Mouse (Mus musculus): ENCODE data around the gene Msi1.
A peak's percentile ranks its signal among the peaks of the same experiment; 100 is the strongest.

The Msi1 gene

GRCm38 (mm10) chr5:115429359-115430186, at the start of gene Msi1:
Msi1 (plus strand) TSS chr5:115429599.
- Histone ChIP-seq H3K27me3 (ENCODE audit: control insufficient read depth, insufficient read depth, low read length, poor library complexity, severe bottlenecking) (no peaks in the 10 kb centered on the region; the same call in none of the 2 replicates), H3K36me3 (ENCODE audit: control insufficient read depth, insufficient read depth, low read length, poor library complexity, severe bottlenecking) (no peaks in the 10 kb centered on the region)
- DNase-seq (ENCODE audit: low read depth, low spot score) = no peak

GRCm38 (mm10) chr5:115391935-115392334, 37.5 kb upstream of the Msi1 start:
- H3K36me3 ChIP-seq (ENCODE audit: control insufficient read depth, insufficient read depth, low read length, poor library complexity, severe bottlenecking) = no peaks in the 10 kb centered on the region
- no peak for DNase-seq (ENCODE audit: low read depth, low spot score)
- H3K27me3 ChIP-seq (ENCODE audit: control insufficient read depth, insufficient read depth, low read length, poor library complexity, severe bottlenecking) = peaks cover 3% of the 10 kb centered on the region

- DNase-seq (ENCODE audit: low read depth, low spot score) = no peak
- H3K36me3 ChIP-seq (ENCODE audit: control insufficient read depth, insufficient read depth, low read length, poor library complexity, severe bottlenecking) = no peaks in the 10 kb centered on the region
- peaks cover 3% of the 10 kb centered on the region for H3K27me3 ChIP-seq (ENCODE audit: control insufficient read depth, insufficient read depth, low read length, poor library complexity, severe bottlenecking)
These were observed 36.4 kb upstream of the Msi1 start for GRCm38 (mm10) chr5:115392969-115393368.

- Histone ChIP-seq H3K36me3 (ENCODE audit: control insufficient read depth, insufficient read depth, low read length, poor library complexity, severe bottlenecking) (no peaks in the 10 kb centered on the region), H3K27me3 (ENCODE audit: control insufficient read depth, insufficient read depth, low read length, poor library complexity, severe bottlenecking) (peaks cover 3% of the 10 kb centered on the region; the same call in 1 of the 2 replicates)
- DNase-seq (ENCODE audit: low read depth, low spot score) = no peak
These were observed 35.2 kb upstream of the Msi1 start for GRCm38 (mm10) chr5:115394223-115394622.

GRCm38 (mm10) chr5:115394836-115395235, 34.6 kb upstream of the Msi1 start:
- no peak for DNase-seq (ENCODE audit: low read depth, low spot score)
- Histone ChIP-seq H3K27me3 (ENCODE audit: control insufficient read depth, insufficient read depth, low read length, poor library complexity, severe bottlenecking) (peaks cover 3% of the 10 kb centered on the region; the same call in 1 of the 2 replicates), H3K36me3 (ENCODE audit: control insufficient read depth, insufficient read depth, low read length, poor library complexity, severe bottlenecking) (no peaks in the 10 kb centered on the region)

- Histone ChIP-seq H3K27me3 (ENCODE audit: control insufficient read depth, insufficient read depth, low read length, poor library complexity, severe bottlenecking) (peaks cover 3% of the 10 kb centered on the region; the same call in 1 of the 2 replicates), H3K36me3 (ENCODE audit: control insufficient read depth, insufficient read depth, low read length, poor library complexity, severe bottlenecking) (no peaks in the 10 kb centered on the region)
- no peak for DNase-seq (ENCODE audit: low read depth, low spot score)
These were observed 32.7 kb upstream of the Msi1 start for GRCm38 (mm10) chr5:115396654-115397053.

- DNase-seq (ENCODE audit: low read depth, low spot score) = no peak
- H3K27me3 ChIP-seq (ENCODE audit: control insufficient read depth, insufficient read depth, low read length, poor library complexity, severe bottlenecking) = peaks cover 3% of the 10 kb centered on the region; the same call in 1 of the 2 replicates
These were observed 31.3 kb upstream of the Msi1 start for GRCm38 (mm10) chr5:115397839-115398780.

GRCm38 (mm10) chr5:115402063-115402462, 27.3 kb upstream of the Msi1 start:
- Histone ChIP-seq H3K27me3 (ENCODE audit: control insufficient read depth, insufficient read depth, low read length, poor library complexity, severe bottlenecking) (no peaks in the 10 kb centered on the region; the same call in 1 of the 2 replicates), H3K36me3 (ENCODE audit: control insufficient read depth, insufficient read depth, low read length, poor library complexity, severe bottlenecking) (no peaks in the 10 kb centered on the region)
- DNase-seq (ENCODE audit: low read depth, low spot score) = no peak

More at GRCm38 (mm10) chr5:115397839-115398780, 31.3 kb upstream of the Msi1 start:
- no peaks in the 10 kb centered on the region for H3K36me3 ChIP-seq (ENCODE audit: control insufficient read depth, insufficient read depth, low read length, poor library complexity, severe bottlenecking)

GRCm38 (mm10) chr5:115403436-115404140, 25.8 kb upstream of the Msi1 start:
- Histone ChIP-seq H3K36me3 (ENCODE audit: control insufficient read depth, insufficient read depth, low read length, poor library complexity, severe bottlenecking) (no peaks in the 10 kb centered on the region), H3K27me3 (ENCODE audit: control insufficient read depth, insufficient read depth, low read length, poor library complexity, severe bottlenecking) (no peaks in the 10 kb centered on the region)
- DNase-seq (ENCODE audit: low read depth, low spot score) = no peak

GRCm38 (mm10) chr5:115404241-115404794, 25.1 kb upstream of the Msi1 start:
- no peak for DNase-seq (ENCODE audit: low read depth, low spot score)
- Histone ChIP-seq H3K36me3 (ENCODE audit: control insufficient read depth, insufficient read depth, low read length, poor library complexity, severe bottlenecking) (no peaks in the 10 kb centered on the region), H3K27me3 (ENCODE audit: control insufficient read depth, insufficient read depth, low read length, poor library complexity, severe bottlenecking) (no peaks in the 10 kb centered on the region)

- DNase-seq (ENCODE audit: low read depth, low spot score) = no peak
- H3K27me3 ChIP-seq (ENCODE audit: control insufficient read depth, insufficient read depth, low read length, poor library complexity, severe bottlenecking) = no peaks in the 10 kb centered on the region
- H3K36me3 ChIP-seq (ENCODE audit: control insufficient read depth, insufficient read depth, low read length, poor library complexity, severe bottlenecking) = no peaks in the 10 kb centered on the region
These were observed 24.2 kb upstream of the Msi1 start for GRCm38 (mm10) chr5:115405205-115405604.

- H3K36me3 ChIP-seq (ENCODE audit: control insufficient read depth, insufficient read depth, low read length, poor library complexity, severe bottlenecking) = no peaks in the 10 kb centered on the region
- DNase-seq (ENCODE audit: low read depth, low spot score) = no peak
- H3K27me3 ChIP-seq (ENCODE audit: control insufficient read depth, insufficient read depth, low read length, poor library complexity, severe bottlenecking) = no peaks in the 10 kb centered on the region
These were observed 21.3 kb upstream of the Msi1 start for GRCm38 (mm10) chr5:115408110-115408509.

GRCm38 (mm10) chr5:115415111-115416085, 14.0 kb upstream of the Msi1 start:
- no peaks in the 10 kb centered on the region for H3K36me3 ChIP-seq (ENCODE audit: control insufficient read depth, insufficient read depth, low read length, poor library complexity, severe bottlenecking)
- DNase-seq (ENCODE audit: low read depth, low spot score) = peak; percentile 38
- no peaks in the 10 kb centered on the region for H3K27me3 ChIP-seq (ENCODE audit: control insufficient read depth, insufficient read depth, low read length, poor library complexity, severe bottlenecking)

Data from splenic B cell, adult 2 months (primary cell).